Mouse (Mus musculus) layer of hippocampus, adult 18-20 months (tissue): ENCODE results near the gene Rbm26. TPM values are rescaled to one million over a fixed set of nuclear protein-coding genes. Genes with fewer than 3 reads are reported as not detected.

ENCODE experiments used
- DNase-seq, 2 experiments: peaks; one replicate each; pipeline ENCODE4 v3.0.0; 2022; ENCODE audit warnings: low spot score in 2 of 2
- long read RNA-seq: library from polyadenylated mRNA; stranded (forward); transcript quantifications from one replicate; pipeline ENCODE4 v2.0.0, GENCODE M21; 2021
- total RNA-seq, 2 experiments: library from RNA; stranded (reverse); gene quantifications; 2 replicates each; pipeline ENCODE4 v1.2.3; 2021

Rbm26 gene
- 10 to 100 TPM; 58.5 to 58.7 TPM for total RNA-seq
- long read RNA-seq, transcript Rbm26-201 (22 exons, 3,633 nt) = major isoform, 8 of 32 reads
- long read RNA-seq, partial matches to known transcripts = 4 of 32 reads
- long read RNA-seq, other reads (novel, unspliced or antisense) = 19 of 32 reads

DNA sequence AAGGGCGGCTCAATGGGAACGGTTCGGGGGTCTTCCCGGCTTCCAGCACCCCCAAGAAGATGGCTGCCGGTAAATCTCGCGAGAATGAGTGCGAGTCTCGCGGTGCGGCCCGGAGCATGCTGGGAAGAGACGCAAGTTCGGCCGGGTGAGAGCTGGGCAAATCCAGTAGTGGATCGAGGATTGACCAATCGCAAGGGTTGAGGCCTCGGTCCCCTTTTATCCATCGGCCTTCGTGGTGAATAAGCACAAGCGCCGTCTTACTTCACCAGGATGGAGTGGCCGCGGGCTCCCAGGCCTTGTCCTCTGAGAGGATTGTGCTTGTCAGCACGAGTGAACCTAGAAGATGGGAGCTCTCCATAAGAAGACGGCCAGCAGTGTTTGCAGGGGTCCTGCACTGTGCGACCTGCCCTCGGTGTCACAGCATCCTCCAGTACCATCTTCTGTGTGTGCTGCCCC, at the start of gene Rbm26:
TSS of gene Rbm26 (minus strand) at position 90 of the 456 bp plus-strand sequence.
- DNase-seq = peak; percentile 94 to 97

GRCm38 (mm10) chr14:105225790-105226189, 48.7 kb upstream of the Rbm26 start:
- DNase-seq = no peak

GRCm38 (mm10) chr14:105222240-105222639, 45.1 kb upstream of the Rbm26 start:
- no peak for DNase-seq

GRCm38 (mm10) chr14:105219525-105220376, 42.6 kb upstream of the Rbm26 start:
- peak in 1 of 2 experiments; percentile 50 for DNase-seq

DNA sequence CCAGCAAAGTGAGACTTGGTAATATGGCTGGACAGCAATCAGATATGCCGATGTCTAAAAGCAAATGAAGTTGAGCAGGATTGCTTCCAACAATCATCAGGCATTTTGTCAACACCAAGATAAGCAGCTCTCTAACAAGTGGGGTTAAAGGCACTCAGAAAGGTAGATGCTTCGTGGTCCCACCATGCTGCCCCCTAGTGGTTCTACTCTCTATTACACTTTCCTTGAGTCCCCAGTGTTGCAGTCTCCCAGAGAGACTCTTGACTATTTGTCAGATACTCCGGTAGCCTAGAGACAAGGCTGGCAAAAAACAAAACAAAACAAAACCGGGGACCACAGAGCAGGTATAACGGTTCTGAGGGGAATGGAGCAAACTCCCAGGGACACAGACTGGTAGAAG, 21.3 kb upstream of the Rbm26 start:
- DNase-seq = peak in 1 of 2 experiments; percentile 26

DNA sequence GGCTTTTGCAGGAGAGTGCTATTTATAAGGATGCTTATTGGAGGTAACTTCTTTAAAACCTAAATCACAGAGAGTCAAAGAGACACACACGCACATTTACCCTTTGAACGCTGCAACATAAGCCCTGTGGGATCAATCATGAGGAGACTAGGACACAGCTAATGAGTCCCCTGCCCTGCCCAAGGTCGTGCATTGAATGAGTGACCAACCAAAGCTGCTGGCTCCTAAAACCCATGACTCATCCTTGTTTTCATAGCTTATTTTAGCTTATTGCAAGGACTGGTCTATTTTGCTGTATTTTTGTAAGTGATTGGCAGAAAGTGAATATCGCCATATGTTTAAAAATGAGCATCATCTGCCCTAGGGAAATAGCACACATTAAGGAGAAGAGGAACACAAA, 17.6 kb upstream of the Rbm26 start:
- no peak for DNase-seq

DNA sequence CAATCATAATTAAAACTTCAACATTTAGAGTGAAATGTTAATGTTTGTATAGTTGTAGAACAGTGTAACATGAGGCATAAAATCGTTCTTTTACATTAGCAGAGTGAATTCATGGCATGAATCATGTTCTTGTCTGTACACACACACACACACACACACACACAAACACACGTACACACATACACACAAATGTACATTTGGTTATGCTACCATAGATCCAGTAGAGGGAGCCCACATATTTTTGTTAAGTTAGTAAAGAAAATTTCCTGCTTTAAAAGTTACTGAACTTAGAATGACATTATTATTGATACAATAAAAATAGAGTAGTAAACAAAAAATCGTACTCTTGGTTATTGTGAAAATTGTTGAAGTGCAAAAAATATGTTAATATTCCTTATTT, 7.7 kb upstream of the Rbm26 start:
- no peak for DNase-seq

DNA sequence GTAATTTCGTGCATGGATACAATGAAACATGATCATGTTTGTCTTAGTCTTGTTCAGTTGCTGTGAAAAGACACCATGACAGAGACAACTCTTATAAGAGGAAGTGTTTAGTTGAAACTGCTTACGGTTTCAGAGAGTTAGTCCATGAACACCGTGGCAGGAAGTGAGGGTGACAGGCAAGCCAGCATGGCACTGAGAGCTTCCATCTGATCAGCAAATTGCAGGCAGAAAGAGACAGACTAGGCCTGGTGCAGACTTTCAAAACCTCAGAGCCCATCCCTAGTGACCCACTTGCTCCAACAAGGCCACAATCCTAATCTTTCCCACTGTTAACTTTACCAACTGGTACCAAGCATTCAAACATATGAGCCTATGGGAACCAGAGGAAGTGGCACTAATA, 5.7 kb upstream of the Rbm26 start:
- DNase-seq = no peak

DNA sequence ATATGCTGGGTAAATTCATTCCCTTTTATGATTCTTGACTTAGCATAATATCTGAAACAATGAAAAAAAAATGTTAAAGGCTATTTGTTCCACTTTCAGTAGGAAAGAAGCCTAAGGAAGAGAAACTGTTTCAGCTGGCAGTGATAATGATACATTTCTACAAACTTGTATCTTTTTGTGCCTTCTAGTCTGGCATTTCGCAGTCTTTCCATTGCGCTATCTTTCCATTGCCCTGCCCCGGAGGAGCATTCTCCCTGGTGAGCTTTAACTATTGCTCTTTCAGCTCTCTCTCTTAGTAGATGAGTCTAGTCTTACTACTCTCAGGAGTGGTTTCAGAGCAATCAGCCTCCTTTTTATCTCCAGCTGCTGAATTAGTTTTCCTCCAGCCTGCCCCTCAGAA, 2.6 kb upstream of the Rbm26 start:
- no peak for DNase-seq

GRCm38 (mm10) chr14:105178996-105179395, 1.9 kb upstream of the Rbm26 start:
- DNase-seq = no peak

GRCm38 (mm10) chr14:105176381-105177168, 552 bp downstream of the Rbm26 start:
- peak; percentile 5 to 54 for DNase-seq

DNA sequence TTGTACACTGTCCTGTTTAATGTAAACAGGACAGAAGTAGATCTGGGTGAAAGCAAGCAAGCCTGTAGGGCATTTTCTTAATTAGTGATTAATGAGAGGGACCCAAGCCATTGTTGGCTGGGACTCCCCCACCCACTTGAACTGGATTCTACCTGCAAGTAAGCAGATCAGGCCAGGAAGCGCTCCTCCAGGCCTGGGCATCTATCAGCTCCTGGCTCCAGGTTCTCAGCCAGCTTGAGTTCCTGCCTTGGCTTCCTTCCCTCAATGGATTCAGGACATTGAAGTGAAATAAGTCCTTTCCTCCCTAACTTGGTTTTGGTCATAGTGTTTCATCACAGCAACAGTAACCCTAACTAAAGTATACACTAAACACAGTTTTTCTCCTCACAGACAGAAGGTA, 9.9 kb downstream of the Rbm26 start:
- DNase-seq = no peak

DNA sequence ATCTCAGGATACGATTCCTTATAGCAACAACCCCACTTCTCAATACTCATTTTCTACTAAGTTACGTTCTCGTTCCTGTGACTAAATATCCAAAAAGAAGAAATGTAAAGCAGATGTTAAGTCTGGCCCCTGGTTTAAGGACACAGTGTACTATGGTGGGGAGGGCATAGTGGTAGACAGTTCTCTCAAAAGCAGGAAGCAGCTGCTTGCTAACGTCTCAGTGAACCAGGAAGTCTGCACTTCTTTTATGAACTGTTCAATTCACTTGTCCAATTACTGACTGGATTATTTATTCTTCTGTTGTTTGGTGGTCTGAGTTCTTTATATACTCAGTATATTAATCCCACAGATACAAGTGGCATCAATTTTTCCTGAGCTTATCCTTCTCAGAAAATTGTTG, 12.3 kb downstream of the Rbm26 start:
- DNase-seq = no peak

- DNase-seq = no peak
Observed at GRCm38 (mm10) chr14:105161334-105161733, 15.8 kb downstream of the Rbm26 start.

- no peak for DNase-seq
Observed at GRCm38 (mm10) chr14:105158526-105158925, 18.6 kb downstream of the Rbm26 start.

- no peak for DNase-seq
Observed at GRCm38 (mm10) chr14:105134076-105134475, 43.1 kb downstream of the Rbm26 start.

DNA sequence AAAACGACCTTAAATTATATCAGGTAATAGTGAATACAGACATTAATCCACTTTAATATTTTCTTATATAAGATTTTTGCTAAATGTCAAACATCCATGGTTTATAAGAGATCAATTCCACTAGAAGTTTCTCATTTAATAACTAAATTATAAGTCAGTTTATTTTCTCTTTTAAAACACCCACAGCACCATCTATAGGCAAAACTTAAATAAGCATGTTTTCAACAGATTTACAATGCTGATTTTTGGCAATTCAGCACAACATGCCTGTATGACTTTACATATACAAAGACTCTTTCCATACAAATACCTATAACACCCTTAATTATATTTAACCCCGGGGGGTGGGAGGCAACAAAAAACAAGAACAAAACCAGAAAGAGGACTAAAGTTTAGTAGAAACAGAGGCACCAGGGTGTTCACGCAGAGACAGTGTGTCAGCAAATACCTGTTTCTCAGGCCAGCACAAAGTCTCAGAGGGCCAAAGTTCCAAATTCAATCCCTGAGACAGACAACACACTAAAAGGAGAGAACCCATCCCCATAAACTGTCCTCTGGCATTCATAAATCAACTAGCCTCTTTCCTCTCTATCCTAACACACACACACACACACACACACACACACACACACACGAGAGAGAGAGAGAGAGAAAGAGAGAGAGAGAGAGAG, 49.3 kb downstream of the Rbm26 start:
- no peak for DNase-seq

DNA sequence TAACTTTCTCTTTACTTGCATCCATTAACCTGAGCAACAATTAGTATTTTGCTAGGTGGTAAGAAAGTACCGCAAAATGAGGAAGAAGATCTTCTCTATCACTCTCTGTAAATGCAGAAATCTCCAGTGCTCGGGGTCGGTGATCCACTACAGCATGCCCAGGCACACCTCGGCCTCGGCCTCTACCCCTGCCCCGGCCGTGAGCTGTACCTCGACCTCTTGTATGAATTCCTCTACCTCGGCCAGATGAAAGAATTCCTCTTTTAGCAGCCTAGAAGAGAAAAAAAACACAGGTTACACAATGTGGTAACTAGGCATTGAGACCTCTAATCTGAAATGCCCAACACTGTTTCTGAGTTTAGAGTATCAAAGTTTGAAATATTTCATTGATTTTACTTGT, 52.6 kb downstream of the Rbm26 start:
- DNase-seq = no peak

GRCm38 (mm10) chr14:105115402-105115801, 61.7 kb downstream of the Rbm26 start:
- DNase-seq = no peak

DNA sequence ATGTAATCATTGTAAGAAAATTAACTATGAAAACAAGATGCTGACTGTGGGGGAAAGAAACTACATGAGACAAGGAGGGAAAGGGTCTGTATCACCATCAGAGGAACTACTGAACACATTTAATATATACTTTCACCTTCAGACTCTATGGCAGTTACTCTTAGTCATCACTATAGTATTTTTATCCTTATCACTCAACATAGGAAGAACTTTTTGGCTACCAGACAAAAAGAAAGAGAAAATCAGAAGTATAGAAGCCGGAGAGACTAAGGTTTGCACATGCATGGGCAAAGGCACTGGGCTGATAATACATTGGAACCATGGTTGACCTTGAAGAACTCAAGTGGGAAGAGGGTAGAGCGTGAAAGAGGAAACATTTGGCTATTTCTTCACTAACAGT, 70.9 kb downstream of the Rbm26 start:
- DNase-seq = no peak

- DNase-seq = no peak
Observed at GRCm38 (mm10) chr14:105098861-105099260, 78.3 kb downstream of the Rbm26 start.
